Mouse (Mus musculus): ENCODE results near the gene Ptpn3. TPM values are rescaled to one million over a fixed set of nuclear protein-coding genes. Genes with fewer than 3 reads are reported as not detected.
"Not testable (repeated sequence)": the region's sequence is repeated elsewhere in the genome, so short reads cannot be mapped to it uniquely, and the experiment has no call there.

Ptpn3 gene
- total and polyA plus RNA-seq, 2 experiments, result 12.7 to 18.4 TPM

GRCm38 (mm10) chr4:57275116-57275743 is 26.4 kb downstream of the Ptpn3 start:
- Histone ChIP-seq H3K4me3 (ENCODE audit: insufficient read depth, low read depth, low read length) (no peak overlapping the region), H3K27me3 (ENCODE audit: control insufficient read depth, insufficient read depth, low read length) (no peaks in the 10 kb centered on the region), H3K4me1 (ENCODE audit: control insufficient read depth, insufficient read depth, low read length) (peaks cover 11% of the 10 kb centered on the region), H3K27ac (replicated peaks; ENCODE audit: insufficient read depth, low read depth, low read length) (no peak overlapping the region), H3K36me3 (ENCODE audit: control insufficient read depth, insufficient read depth, low read length) (no peaks in the 10 kb centered on the region), H3K9ac (ENCODE audit: low read depth, low read length) (no peak overlapping the region), H3K79me2 (ENCODE audit: control insufficient read depth, insufficient read depth, low read length) (peaks cover 10% of the 10 kb centered on the region; the same call in 1 of the 2 replicates)
- DNase-seq (ENCODE audit: extremely low read depth, low read depth, low spot score), result peak; percentile 81
- WGBS, result 2% methylated on average over 8 of the region's 8 CpGs
- TF ChIP-seq POLR2A (IDR thresholded peaks at IDR 0.05; ENCODE audit: extremely low read depth, insufficient read depth, low read length), result no peak
- peak; percentile 85 for TF ChIP-seq CTCF (IDR thresholded peaks at IDR 0.05; ENCODE audit: low read depth, low read length)

DNA sequence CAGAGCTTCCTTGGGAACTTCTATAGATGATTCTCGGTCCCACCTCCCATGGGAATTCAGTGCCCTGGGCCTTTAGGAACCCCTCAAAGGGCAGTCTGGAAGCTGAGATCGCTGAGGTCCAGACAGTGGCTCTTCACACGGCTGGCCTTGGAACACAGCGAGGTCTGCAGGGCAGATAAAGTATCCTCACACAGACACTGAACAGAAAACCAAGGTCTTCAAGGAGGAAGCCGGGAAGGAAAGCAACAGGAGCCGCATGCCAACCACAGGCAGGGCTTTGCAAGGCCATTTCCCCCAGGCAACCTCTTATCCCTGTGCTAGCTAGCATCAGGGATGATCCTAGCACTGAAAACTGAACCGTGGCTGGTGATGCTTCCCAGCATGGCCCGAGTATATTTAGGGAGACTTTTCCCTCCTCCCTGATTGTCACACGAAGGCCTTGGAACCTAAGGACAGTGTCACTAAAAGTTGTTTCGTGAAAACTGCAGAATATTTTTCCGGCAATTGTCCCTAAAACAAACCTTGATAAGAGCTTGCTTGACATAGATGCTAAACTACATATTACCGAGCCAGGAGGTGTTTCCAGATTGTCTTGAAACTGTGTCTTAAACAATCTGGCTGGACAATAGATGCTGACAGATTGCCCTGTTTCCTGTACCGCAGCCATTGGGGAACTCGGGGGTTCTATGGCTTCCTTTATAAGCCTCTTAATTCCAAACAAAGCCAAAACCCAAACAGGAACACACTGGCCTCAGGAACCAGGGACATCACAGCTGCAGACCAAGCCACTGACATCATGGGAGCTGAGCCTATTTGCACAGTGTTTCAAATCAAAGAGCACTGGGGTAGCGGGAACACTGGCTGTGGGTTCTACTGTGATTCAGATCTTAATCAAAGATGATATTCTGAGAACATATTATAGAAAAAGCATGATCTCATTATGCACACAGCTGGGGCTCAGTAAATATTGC is 27.8 kb downstream of the Ptpn3 start:
- no peak overlapping the region for H3K27ac ChIP-seq (replicated peaks; ENCODE audit: insufficient read depth, low read depth, low read length)
- H3K4me3 ChIP-seq (ENCODE audit: insufficient read depth, low read depth, low read length), result no peak overlapping the region
- H3K4me1 ChIP-seq (ENCODE audit: control insufficient read depth, insufficient read depth, low read length), result peaks cover 8% of the 10 kb centered on the region
- 65% methylated on average over 15 of the region's 15 CpGs for WGBS
- no peaks in the 10 kb centered on the region for H3K27me3 ChIP-seq (ENCODE audit: control insufficient read depth, insufficient read depth, low read length)
- no peak for TF ChIP-seq POLR2A (IDR thresholded peaks at IDR 0.05; ENCODE audit: extremely low read depth, insufficient read depth, low read length)
- no peak for TF ChIP-seq CTCF (IDR thresholded peaks at IDR 0.05; ENCODE audit: low read depth, low read length)
- H3K79me2 ChIP-seq (ENCODE audit: control insufficient read depth, insufficient read depth, low read length), result peaks cover 12% of the 10 kb centered on the region; the same call in 1 of the 2 replicates
- H3K36me3 ChIP-seq (ENCODE audit: control insufficient read depth, insufficient read depth, low read length), result no peaks in the 10 kb centered on the region
- H3K9ac ChIP-seq (ENCODE audit: low read depth, low read length), result no peak overlapping the region
- DNase-seq (ENCODE audit: extremely low read depth, low read depth, low spot score), result no peak

DNA sequence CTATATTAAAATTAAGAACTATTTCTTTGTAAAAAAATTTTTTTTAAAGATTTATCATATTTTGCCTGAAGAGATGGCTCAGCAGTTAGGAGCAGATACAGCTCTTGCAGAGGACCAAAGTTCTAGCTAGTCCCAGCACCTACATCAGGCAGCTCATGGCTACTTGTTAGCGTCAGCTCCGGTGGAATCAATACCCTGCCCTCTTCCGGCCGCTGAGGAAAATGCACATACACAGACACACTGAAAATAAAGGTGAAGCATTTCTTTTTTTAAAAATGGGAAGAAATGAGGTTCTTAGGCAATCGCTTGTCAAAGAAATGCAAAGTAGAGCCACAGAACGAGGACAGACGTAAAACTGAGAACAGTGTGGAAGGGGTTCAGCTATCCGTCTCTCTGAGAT is 30.6 kb downstream of the Ptpn3 start:
- Histone ChIP-seq H3K79me2 (ENCODE audit: control insufficient read depth, insufficient read depth, low read length) (peaks cover 8% of the 10 kb centered on the region; the same call in 1 of the 2 replicates), H3K27me3 (ENCODE audit: control insufficient read depth, insufficient read depth, low read length) (no peaks in the 10 kb centered on the region), H3K4me1 (ENCODE audit: control insufficient read depth, insufficient read depth, low read length) (peaks cover 6% of the 10 kb centered on the region; the same call in 1 of the 2 replicates), H3K4me3 (ENCODE audit: insufficient read depth, low read depth, low read length) (no peak overlapping the region), H3K9ac (ENCODE audit: low read depth, low read length) (no peak overlapping the region), H3K27ac (replicated peaks; ENCODE audit: insufficient read depth, low read depth, low read length) (no peak overlapping the region), H3K36me3 (ENCODE audit: control insufficient read depth, insufficient read depth, low read length) (no peaks in the 10 kb centered on the region)
- WGBS, result 69% methylated on average over 8 of the region's 8 CpGs
- TF ChIP-seq CTCF (IDR thresholded peaks at IDR 0.05; ENCODE audit: low read depth, low read length) (peak; percentile 46), POLR2A (IDR thresholded peaks at IDR 0.05; ENCODE audit: extremely low read depth, insufficient read depth, low read length) (no peak)
- DNase-seq (ENCODE audit: extremely low read depth, low read depth, low spot score), result no peak

DNA sequence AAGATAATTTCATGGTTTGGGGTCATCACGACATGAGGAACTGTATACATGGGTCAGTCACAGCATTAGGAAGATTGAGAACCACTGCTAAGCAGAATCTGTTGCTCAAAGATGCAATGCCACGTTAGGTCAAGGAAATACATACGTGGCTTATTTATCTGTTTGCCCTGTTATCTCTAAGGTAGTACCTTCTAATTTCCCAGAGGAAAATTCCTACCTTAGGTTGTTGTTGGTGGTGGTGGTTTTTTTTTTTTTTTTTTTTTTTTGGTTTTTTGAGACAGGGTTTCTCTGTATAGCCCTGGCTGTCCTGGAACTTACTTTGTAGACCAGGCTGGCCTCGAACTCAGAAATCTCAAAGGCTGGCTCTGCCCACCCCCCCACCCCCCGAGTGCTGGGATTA is 31.1 kb downstream of the Ptpn3 start:
- H3K27ac ChIP-seq (replicated peaks; ENCODE audit: insufficient read depth, low read depth, low read length); DNase-seq (ENCODE audit: extremely low read depth, low read depth, low spot score); H3K4me1 ChIP-seq (ENCODE audit: control insufficient read depth, insufficient read depth, low read length); H3K79me2 ChIP-seq (ENCODE audit: control insufficient read depth, insufficient read depth, low read length); H3K27me3 ChIP-seq (ENCODE audit: control insufficient read depth, insufficient read depth, low read length); H3K9ac ChIP-seq (ENCODE audit: low read depth, low read length); H3K4me3 ChIP-seq (ENCODE audit: insufficient read depth, low read depth, low read length); H3K36me3 ChIP-seq (ENCODE audit: control insufficient read depth, insufficient read depth, low read length): not testable (repeated sequence)
- WGBS, result 90% methylated on average over 5 of the region's 5 CpGs

DNA sequence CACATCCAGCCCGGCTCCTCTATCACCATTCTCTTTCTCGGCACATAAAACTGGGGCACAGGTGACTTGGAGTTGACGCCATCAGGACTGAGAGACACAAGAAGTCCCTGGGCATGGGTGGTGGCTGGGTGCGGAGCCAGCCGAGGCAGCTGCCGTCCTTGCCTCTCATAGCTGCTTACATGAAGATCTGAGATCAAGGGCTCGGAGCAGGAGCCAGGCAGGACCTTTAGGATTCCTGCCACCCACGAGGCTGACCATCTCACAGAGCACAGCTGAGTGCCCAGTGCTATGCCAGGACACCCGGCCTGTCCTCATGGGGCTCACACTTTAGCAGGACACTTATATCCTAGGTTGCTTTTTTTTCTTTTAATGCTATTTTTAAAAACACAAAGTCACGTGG is 32.3 kb downstream of the Ptpn3 start:
- WGBS, result 90% methylated on average over 10 of the region's 10 CpGs
- DNase-seq (ENCODE audit: extremely low read depth, low read depth, low spot score), result no peak
- no peak for TF ChIP-seq CTCF (IDR thresholded peaks at IDR 0.05; ENCODE audit: low read depth, low read length)
- TF ChIP-seq POLR2A (IDR thresholded peaks at IDR 0.05; ENCODE audit: extremely low read depth, insufficient read depth, low read length), result no peak
- Histone ChIP-seq H3K79me2 (ENCODE audit: control insufficient read depth, insufficient read depth, low read length) (peaks cover 8% of the 10 kb centered on the region; the same call in 1 of the 2 replicates), H3K4me3 (ENCODE audit: insufficient read depth, low read depth, low read length) (no peak overlapping the region), H3K36me3 (ENCODE audit: control insufficient read depth, insufficient read depth, low read length) (peaks cover 2% of the 10 kb centered on the region; the same call in 1 of the 2 replicates), H3K9ac (ENCODE audit: low read depth, low read length) (no peak overlapping the region), H3K27ac (replicated peaks; ENCODE audit: insufficient read depth, low read depth, low read length) (no peak overlapping the region), H3K4me1 (ENCODE audit: control insufficient read depth, insufficient read depth, low read length) (no peaks in the 10 kb centered on the region), H3K27me3 (ENCODE audit: control insufficient read depth, insufficient read depth, low read length) (no peaks in the 10 kb centered on the region)
